Mouse (Mus musculus): ENCODE data around the gene Adm2. TPM values are rescaled to one million over a fixed set of nuclear protein-coding genes. Genes with fewer than 3 reads are reported as not detected.
A peak's percentile ranks its signal among the peaks of the same experiment; 100 is the strongest.

The Adm2 gene
- polyA plus RNA-seq, 1 experiment, result not detected

GRCm38 (mm10) chr15:89363051-89363450, 40.5 kb downstream of the Adm2 start:
- Histone ChIP-seq H3K27ac (ENCODE audit: insufficient read depth, low read length) (no peak overlapping the region), H3K4me3 (ENCODE audit: insufficient read depth, low read length) (no peak overlapping the region), H3K4me1 (ENCODE audit: control insufficient read depth, insufficient read depth, low read length) (no peaks in the 10 kb centered on the region; the same call in 1 of the 2 replicates)
- TF ChIP-seq POLR2A (IDR thresholded peaks at IDR 0.05; ENCODE audit: extremely low read depth, insufficient read depth, low read length), result no peak
- TF ChIP-seq CTCF (IDR thresholded peaks at IDR 0.05; ENCODE audit: extremely low read depth, insufficient read depth, low read length), result no peak

- no peak overlapping the region for H3K4me3 ChIP-seq (ENCODE audit: insufficient read depth, low read length)
- no peak for TF ChIP-seq POLR2A (IDR thresholded peaks at IDR 0.05; ENCODE audit: extremely low read depth, insufficient read depth, low read length)
- TF ChIP-seq CTCF (IDR thresholded peaks at IDR 0.05; ENCODE audit: extremely low read depth, insufficient read depth, low read length), result no peak
- H3K27ac ChIP-seq (ENCODE audit: insufficient read depth, low read length), result no peak overlapping the region
- H3K4me1 ChIP-seq (ENCODE audit: control insufficient read depth, insufficient read depth, low read length), result no peaks in the 10 kb centered on the region
Observed at GRCm38 (mm10) chr15:89365141-89365551, 42.6 kb downstream of the Adm2 start.

- Histone ChIP-seq H3K27ac (ENCODE audit: insufficient read depth, low read length) (no peak overlapping the region), H3K4me3 (ENCODE audit: insufficient read depth, low read length) (no peak overlapping the region)
- TF ChIP-seq POLR2A (IDR thresholded peaks at IDR 0.05; ENCODE audit: extremely low read depth, insufficient read depth, low read length), result no peak; the same call in 1 of the 2 replicates
- TF ChIP-seq CTCF (IDR thresholded peaks at IDR 0.05; ENCODE audit: extremely low read depth, insufficient read depth, low read length), result no peak
Observed at GRCm38 (mm10) chr15:89372068-89372467, 49.5 kb downstream of the Adm2 start.

GRCm38 (mm10) chr15:89372536-89372935, 50.0 kb downstream of the Adm2 start:
- Histone ChIP-seq H3K4me3 (ENCODE audit: insufficient read depth, low read length) (no peak overlapping the region; the same call in 1 of the 2 replicates), H3K4me1 (ENCODE audit: control insufficient read depth, insufficient read depth, low read length) (no peaks in the 10 kb centered on the region), H3K27ac (ENCODE audit: insufficient read depth, low read length) (no peak overlapping the region)
- TF ChIP-seq POLR2A (IDR thresholded peaks at IDR 0.05; ENCODE audit: extremely low read depth, insufficient read depth, low read length), result no peak
- TF ChIP-seq CTCF (IDR thresholded peaks at IDR 0.05; ENCODE audit: extremely low read depth, insufficient read depth, low read length), result no peak

More at GRCm38 (mm10) chr15:89372068-89372467, 49.5 kb downstream of the Adm2 start:
- no peaks in the 10 kb centered on the region for H3K4me1 ChIP-seq (ENCODE audit: control insufficient read depth, insufficient read depth, low read length)

GRCm38 (mm10) chr15:89373027-89373761, 50.7 kb downstream of the Adm2 start:
- H3K27ac ChIP-seq (ENCODE audit: insufficient read depth, low read length), result peak overlapping the region; percentile 91
- TF ChIP-seq POLR2A (IDR thresholded peaks at IDR 0.05; ENCODE audit: extremely low read depth, insufficient read depth, low read length), result no peak; the same call in 1 of the 2 replicates
- peak; percentile 64 for TF ChIP-seq CTCF (IDR thresholded peaks at IDR 0.05; ENCODE audit: extremely low read depth, insufficient read depth, low read length)
- H3K4me3 ChIP-seq (ENCODE audit: insufficient read depth, low read length), result peak overlapping the region; percentile 76
- no peaks in the 10 kb centered on the region for H3K4me1 ChIP-seq (ENCODE audit: control insufficient read depth, insufficient read depth, low read length)

- Histone ChIP-seq H3K4me1 (ENCODE audit: control insufficient read depth, insufficient read depth, low read length) (no peaks in the 10 kb centered on the region), H3K27ac (ENCODE audit: insufficient read depth, low read length) (peak within 1 kb of the TSS; percentile 91), H3K4me3 (ENCODE audit: insufficient read depth, low read length) (peak within 1 kb of the TSS; percentile 76)
- TF ChIP-seq POLR2A (IDR thresholded peaks at IDR 0.05; ENCODE audit: extremely low read depth, insufficient read depth, low read length) (peak; percentile 50; the same call in 1 of the 2 replicates), CTCF (IDR thresholded peaks at IDR 0.05; ENCODE audit: extremely low read depth, insufficient read depth, low read length) (peak; percentile 61)
Observed at GRCm38 (mm10) chr15:89373762-89374248, 51.3 kb downstream of the Adm2 start, which contains the start of gene Sco2. TSS of gene Sco2 (minus strand) at chr15:89373846.

Other genes starting within 250 kb of the Adm2 start
- 18.5 and 19.9 TPM in 2 replicates for gene Trabd, start 247.6 kb upstream of the Adm2 start, polyA plus RNA-seq (2012; rRNA removed)
- 37.1 and 38.5 TPM in 2 replicates for gene Selenoo, start 233.6 kb upstream of the Adm2 start, polyA plus RNA-seq (2012; rRNA removed)
- gene Tubgcp6, start 199.6 kb upstream of the Adm2 start, polyA plus RNA-seq (2012; rRNA removed), result 31.8 and 34.1 TPM in 2 replicates
- gene Hdac10, start 194.0 kb upstream of the Adm2 start, polyA plus RNA-seq (2012; rRNA removed), result 31.3 and 36.0 TPM in 2 replicates
- gene Mapk12, start 182.0 kb upstream of the Adm2 start, polyA plus RNA-seq (2012; rRNA removed), result 21.0 and 22.3 TPM in 2 replicates
- 91.5 and 93.7 TPM in 2 replicates for gene Mapk11, start 173.1 kb upstream of the Adm2 start, polyA plus RNA-seq (2012; rRNA removed)
- 51.0 and 52.9 TPM in 2 replicates for gene Plxnb2, start 141.9 kb upstream of the Adm2 start, polyA plus RNA-seq (2012; rRNA removed)
- 137 and 148 TPM in 2 replicates for gene Dennd6b, start 126.2 kb upstream of the Adm2 start, polyA plus RNA-seq (2012; rRNA removed)
- gene Ppp6r2, start 111.2 kb upstream of the Adm2 start, polyA plus RNA-seq (2012; rRNA removed), result 119 and 135 TPM in 2 replicates
- 264 and 276 TPM in 2 replicates for gene Sbf1, start 7.4 kb upstream of the Adm2 start, polyA plus RNA-seq (2012; rRNA removed)
- gene Miox, start 11.7 kb downstream of the Adm2 start, polyA plus RNA-seq (2012; rRNA removed), result not detected in 2 replicates
- gene Lmf2, start 32.9 kb downstream of the Adm2 start, polyA plus RNA-seq (2012; rRNA removed), result 12.8 and 13.5 TPM in 2 replicates
- gene Ncaph2, start 33.0 kb downstream of the Adm2 start, polyA plus RNA-seq (2012; rRNA removed), result 119 TPM in 2 replicates
- 35.2 and 36.9 TPM in 2 replicates for gene Sco2, start 51.1 kb downstream of the Adm2 start, polyA plus RNA-seq (2012; rRNA removed)
- gene Tymp, start 54.3 kb downstream of the Adm2 start, polyA plus RNA-seq (2012; rRNA removed), result 3.1 and 3.7 TPM in 2 replicates
- 5.4 and 5.6 TPM in 2 replicates for gene Odf3b, start 56.6 kb downstream of the Adm2 start, polyA plus RNA-seq (2012; rRNA removed)
- gene Klhdc7b, start 62.2 kb downstream of the Adm2 start, polyA plus RNA-seq (2012; rRNA removed), result 0.71 and 0.85 TPM in 2 replicates
- 0.33 TPM in 1 of 2 replicates, not detected in the other for gene Syce3, start 87.8 kb downstream of the Adm2 start, polyA plus RNA-seq (2012; rRNA removed)
- gene Cpt1b, start 103.1 kb downstream of the Adm2 start, polyA plus RNA-seq (2012; rRNA removed), result 2.5 and 2.7 TPM in 2 replicates
- gene C730034F03Rik, start 106.9 kb downstream of the Adm2 start, polyA plus RNA-seq (2012; rRNA removed), result 2.8 and 3.2 TPM in 2 replicates
- 0.08 and 0.21 TPM in 2 replicates for gene Gm44502, start 107.0 kb downstream of the Adm2 start, polyA plus RNA-seq (2012; rRNA removed)
- 60.0 and 66.7 TPM in 2 replicates for gene Chkb, start 107.2 kb downstream of the Adm2 start, polyA plus RNA-seq (2012; rRNA removed)
- 141 and 146 TPM in 2 replicates for gene Mapk8ip2, start 131.2 kb downstream of the Adm2 start, polyA plus RNA-seq (2012; rRNA removed)
- 39.9 and 40.2 TPM in 2 replicates for gene Arsa, start 154.7 kb downstream of the Adm2 start, polyA plus RNA-seq (2012; rRNA removed)
- gene Shank3, start 176.9 kb downstream of the Adm2 start, polyA plus RNA-seq (2012; rRNA removed), result 98.8 and 99.7 TPM in 2 replicates
- gene Acr, start 245.6 kb downstream of the Adm2 start, polyA plus RNA-seq (2012; rRNA removed), result 3.2 and 4.4 TPM in 2 replicates

Measured in cortical plate, adult 2 months (tissue).